Mouse (Mus musculus) bone marrow, adult 2 months (tissue): Measurements from ENCODE around the gene Ppm1f.

Source experiments
- CTCF ChIP-seq: fragments of 200-500 bp; IDR thresholded peaks from 2 replicates; pipeline ENCODE4 v1.5.1; 2011; ENCODE audit warnings: low read length, control low read depth; ENCODE audit not compliant: control insufficient read depth, insufficient read depth
- POLR2A ChIP-seq: fragments of 200-500 bp; IDR thresholded peaks from 2 replicates; pipeline ENCODE4 v1.6.1; 2011; ENCODE audit warnings: low read depth, mild to moderate bottlenecking, control low read depth, low read length, borderline replicate concordance; ENCODE audit not compliant: control insufficient read depth

DNA sequence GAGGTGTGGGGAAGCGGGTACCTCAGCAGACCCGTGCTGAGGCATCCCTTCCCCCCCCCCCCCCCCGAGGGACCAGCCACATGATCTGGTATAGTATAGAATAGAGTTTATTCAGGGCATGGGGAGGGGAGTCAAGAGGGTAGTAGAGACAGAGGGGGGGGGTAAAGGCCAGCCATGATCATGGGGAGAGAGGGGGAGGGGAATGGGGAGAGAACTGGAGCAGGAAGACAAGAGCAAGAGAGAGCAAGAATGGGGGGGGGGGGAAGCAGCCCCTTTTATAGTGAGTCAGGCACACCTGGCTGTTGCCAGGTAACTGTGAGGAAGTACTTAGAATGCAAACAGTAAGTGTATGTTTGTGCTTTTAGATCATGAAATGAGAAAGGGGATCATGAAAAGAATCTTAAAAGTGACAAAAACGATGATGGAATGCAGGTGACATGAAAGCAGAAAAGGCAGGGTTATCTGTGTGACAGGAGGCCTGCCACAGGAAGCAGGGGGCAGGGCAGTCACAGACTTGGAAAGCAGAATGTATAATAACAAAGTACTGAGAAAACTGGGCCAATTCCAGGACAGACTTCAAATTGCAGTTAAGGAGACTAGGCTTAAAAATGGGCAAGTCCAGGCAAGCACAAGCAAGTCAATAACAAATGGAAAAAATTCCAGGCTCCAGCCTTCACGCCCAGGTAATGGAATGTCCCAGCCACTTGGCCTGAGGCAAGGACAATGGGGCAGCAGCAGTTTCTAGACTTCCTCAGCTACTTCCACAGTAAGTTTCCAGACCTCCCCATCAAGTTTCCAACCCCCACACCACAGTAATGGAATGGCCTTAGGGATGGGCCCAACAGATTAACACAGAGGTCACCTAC is 30.3 kb upstream of the Ppm1f start:
- no peak for TF ChIP-seq POLR2A
- no peak for TF ChIP-seq CTCF
